Mouse (Mus musculus): ENCODE measurements around the gene Nudc. TPM values are rescaled to one million over a fixed set of nuclear protein-coding genes. Genes with fewer than 3 reads are reported as not detected.

Gene Nudc
- total RNA-seq (2014; rRNA removed) (115 and 119 TPM in 2 replicates), polyA plus RNA-seq (2015; fragmentation: Nextera tagmentation; extraction: Ambion mirVana) (217 and 262 TPM in 2 replicates)

GRCm38 (mm10) chr4:133545272-133546231, at the start of gene Nudc:
Nudc (minus strand) TSS chr4:133545996.
- TF ChIP-seq CTCF (IDR thresholded peaks at IDR 0.05; ENCODE audit: low read depth): 0 out of 2 replicates have a peak, but pooled peaks have one; percentile 5
- DNase-seq: peak; percentile 96
- Histone ChIP-seq H3K27ac (ENCODE audit: low read depth, low read length) (peak within 1 kb of the TSS; percentile 74), H3K4me2 (ENCODE audit: low read depth) (peak within 1 kb of the TSS; percentile 64), H3K4me1 (ENCODE audit: insufficient read depth) (peaks cover 3% of the 10 kb centered on the region; the same call in 1 of the 2 replicates), H3K9ac (peak within 1 kb of the TSS; percentile 69), H3K36me3 (ENCODE audit: insufficient read depth) (peaks cover 7% of the 10 kb centered on the region), H3K9me3 (ENCODE audit: low read length) (no peaks in the 10 kb centered on the region), H3K4me3 (ENCODE audit: low read depth, low read length) (peak within 1 kb of the TSS; percentile 79), H3K27me3 (ENCODE audit: insufficient read depth, low read length) (no peaks in the 10 kb centered on the region)
- peak; percentile 99 for ATAC-seq
- 1% methylated on average over 68 of the region's 77 CpGs for WGBS

GRCm38 (mm10) chr4:133595538-133595937, 49.7 kb upstream of the Nudc start:
- WGBS: 80% methylated on average over 7 of the region's 7 CpGs
- Histone ChIP-seq H3K4me3 (ENCODE audit: low read depth, low read length) (no peak overlapping the region), H3K4me1 (ENCODE audit: insufficient read depth) (no peaks in the 10 kb centered on the region), H3K4me2 (ENCODE audit: low read depth) (no peak overlapping the region), H3K27ac (ENCODE audit: low read depth, low read length) (no peak overlapping the region), H3K9me3 (ENCODE audit: low read length) (no peaks in the 10 kb centered on the region), H3K36me3 (ENCODE audit: insufficient read depth) (peaks cover 12% of the 10 kb centered on the region), H3K27me3 (ENCODE audit: insufficient read depth, low read length) (peaks cover 22% of the 10 kb centered on the region), H3K9ac (no peak overlapping the region)
- no peak for TF ChIP-seq CTCF (IDR thresholded peaks at IDR 0.05; ENCODE audit: low read depth)
- DNase-seq (no peak), ATAC-seq (no peak)

DNA sequence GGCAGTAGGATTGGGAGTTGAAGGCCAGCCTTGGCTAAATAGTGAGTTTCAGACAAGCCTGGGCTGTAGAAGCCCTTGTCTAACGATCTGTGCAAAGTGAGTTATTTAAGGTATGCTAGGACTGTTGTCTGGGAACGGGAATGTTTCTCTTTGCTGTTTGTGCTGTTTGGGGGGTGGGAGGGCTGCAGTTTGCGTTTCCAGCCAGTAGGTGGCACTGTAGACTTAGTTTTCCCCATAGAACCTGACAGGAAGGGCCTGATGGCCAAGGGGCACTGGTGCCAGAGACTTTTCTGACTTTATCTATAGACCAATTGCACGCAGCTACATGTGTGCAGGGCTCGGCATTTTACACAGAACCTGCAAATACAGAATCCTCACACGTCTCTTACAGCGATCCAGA, 46.8 kb upstream of the Nudc start:
- peak; percentile 61 for ATAC-seq

DNA sequence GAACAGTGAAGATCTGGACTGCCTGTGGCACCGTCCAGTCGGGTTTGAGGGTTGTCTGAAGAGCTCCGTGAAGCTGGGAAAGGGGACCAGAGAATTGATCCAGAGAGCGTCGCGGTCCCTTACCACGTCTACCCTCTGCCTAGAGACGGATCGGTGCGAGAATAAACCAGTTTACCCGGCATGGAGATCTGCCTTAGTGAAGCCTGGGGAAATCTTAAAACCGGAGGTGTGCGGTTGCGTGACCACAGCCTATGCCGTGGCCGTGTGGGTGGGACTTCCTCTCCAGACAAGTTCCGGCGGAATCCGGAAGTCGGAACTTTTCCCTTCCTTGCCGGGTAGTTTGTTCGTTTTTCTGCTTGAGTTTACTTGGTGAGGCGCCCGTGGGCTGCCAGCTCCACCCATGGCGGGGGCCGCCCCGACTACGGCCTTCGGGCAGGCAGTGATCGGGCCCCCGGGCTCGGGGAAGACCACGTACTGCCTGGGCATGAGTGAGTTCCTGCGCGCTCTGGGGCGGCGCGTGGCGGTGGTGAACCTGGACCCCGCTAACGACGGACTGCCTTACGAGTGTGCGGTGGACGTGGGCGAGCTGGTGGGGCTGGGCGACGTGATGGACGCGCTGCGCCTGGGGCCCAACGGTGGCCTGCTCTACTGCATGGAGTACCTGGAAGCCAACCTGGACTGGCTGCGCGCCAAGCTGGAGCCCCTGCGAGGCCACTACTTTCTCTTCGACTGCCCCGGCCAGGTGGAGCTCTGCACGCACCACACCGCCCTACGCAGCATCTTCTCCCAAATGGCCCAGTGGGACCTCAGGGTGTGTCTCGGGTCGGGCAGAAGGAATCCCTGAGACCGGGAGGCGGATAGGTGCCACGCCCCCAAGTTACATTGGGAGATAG, 38.5 kb upstream of the Nudc start, which contains the start of gene Gpn2:
TSS of gene Gpn2 (plus strand) at position 304 of the 893 bp plus-strand sequence.
- H3K9ac ChIP-seq: peak within 1 kb of the TSS; percentile 88
- no peaks in the 10 kb centered on the region for H3K9me3 ChIP-seq (ENCODE audit: low read length)
- no peaks in the 10 kb centered on the region for H3K27me3 ChIP-seq (ENCODE audit: insufficient read depth, low read length)
- H3K4me3 ChIP-seq (ENCODE audit: low read depth, low read length): peak within 1 kb of the TSS; percentile 79
- ATAC-seq (peak; percentile 98), DNase-seq (peak; percentile 86)
- WGBS: 5% methylated on average over 65 of the region's 65 CpGs
- peaks cover 42% of the 10 kb centered on the region for H3K36me3 ChIP-seq (ENCODE audit: insufficient read depth)
- H3K27ac ChIP-seq (ENCODE audit: low read depth, low read length): peak within 1 kb of the TSS; percentile 89
- TF ChIP-seq CTCF (IDR thresholded peaks at IDR 0.05; ENCODE audit: low read depth): no peak
- peaks cover 5% of the 10 kb centered on the region for H3K4me1 ChIP-seq (ENCODE audit: insufficient read depth)
- H3K4me2 ChIP-seq (ENCODE audit: low read depth): peak within 1 kb of the TSS; percentile 99

More for the DNA sequence above, 46.8 kb upstream of the Nudc start:
- H3K27ac ChIP-seq (ENCODE audit: low read depth, low read length): no peak overlapping the region
- no peaks in the 10 kb centered on the region for H3K27me3 ChIP-seq (ENCODE audit: insufficient read depth, low read length)
- peak; percentile 97 for TF ChIP-seq CTCF (IDR thresholded peaks at IDR 0.05; ENCODE audit: low read depth)
- DNase-seq: peak; percentile 82
- H3K4me2 ChIP-seq (ENCODE audit: low read depth): no peak overlapping the region
- no peak overlapping the region for H3K4me3 ChIP-seq (ENCODE audit: low read depth, low read length)
- peaks cover 39% of the 10 kb centered on the region for H3K36me3 ChIP-seq (ENCODE audit: insufficient read depth)
- no peak overlapping the region for H3K9ac ChIP-seq
- H3K4me1 ChIP-seq (ENCODE audit: insufficient read depth): no peaks in the 10 kb centered on the region
- WGBS: 33% methylated on average over 7 of the region's 7 CpGs
- H3K9me3 ChIP-seq (ENCODE audit: low read length): no peaks in the 10 kb centered on the region

DNA sequence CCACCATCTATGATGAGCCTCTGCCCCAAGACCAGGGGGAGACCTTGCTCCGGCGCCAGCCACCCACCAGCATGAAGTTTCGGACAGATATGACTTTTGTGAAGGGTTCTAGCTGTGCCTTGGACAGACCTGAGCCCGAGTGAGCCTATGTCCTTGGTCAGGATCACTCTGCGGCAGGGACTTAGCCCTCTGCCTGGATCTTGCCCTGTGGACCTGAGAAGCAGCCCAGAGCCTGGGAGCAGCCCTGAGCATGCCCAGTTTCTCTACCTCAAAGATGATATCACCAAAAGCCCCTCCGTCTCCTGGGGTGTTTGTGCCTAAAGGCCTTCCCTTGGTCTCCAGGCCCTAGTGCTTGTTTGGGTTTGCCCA, 37.9 kb upstream of the Nudc start:
- 69% methylated on average over 6 of the region's 6 CpGs for WGBS
- TF ChIP-seq CTCF (IDR thresholded peaks at IDR 0.05; ENCODE audit: low read depth): no peak
- peaks cover 44% of the 10 kb centered on the region for H3K36me3 ChIP-seq (ENCODE audit: insufficient read depth)
- H3K4me2 ChIP-seq (ENCODE audit: low read depth): peak overlapping the region; percentile 99
- no peak for ATAC-seq
- peaks cover 5% of the 10 kb centered on the region for H3K4me1 ChIP-seq (ENCODE audit: insufficient read depth)
- peak overlapping the region; percentile 89 for H3K27ac ChIP-seq (ENCODE audit: low read depth, low read length)
- DNase-seq: no peak
- H3K27me3 ChIP-seq (ENCODE audit: insufficient read depth, low read length): no peaks in the 10 kb centered on the region
- H3K9ac ChIP-seq: peak overlapping the region; percentile 88
- peak overlapping the region; percentile 79 for H3K4me3 ChIP-seq (ENCODE audit: low read depth, low read length)
- no peaks in the 10 kb centered on the region for H3K9me3 ChIP-seq (ENCODE audit: low read length)

DNA sequence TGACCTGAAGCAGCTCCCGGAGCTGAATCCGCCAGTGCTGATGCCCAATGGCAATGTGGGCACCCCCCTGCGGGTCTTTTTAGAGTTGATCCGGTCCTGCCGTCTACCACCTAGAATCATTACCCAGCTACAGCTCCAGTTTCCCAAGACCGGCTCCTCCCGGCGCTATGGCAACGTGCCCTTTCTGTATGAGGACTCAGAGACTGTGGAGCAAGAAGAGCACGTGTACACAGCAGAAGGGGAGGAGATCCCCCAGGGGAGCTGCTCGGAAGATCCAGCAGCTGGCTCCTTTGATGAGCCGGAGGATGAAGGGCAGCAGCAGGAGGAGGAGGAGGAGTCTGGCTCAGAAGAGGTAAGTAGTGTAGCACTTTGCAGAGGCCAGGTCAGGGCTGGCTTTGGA, 32.2 kb upstream of the Nudc start:
- no peak for DNase-seq

More for the DNA sequence above, 32.2 kb upstream of the Nudc start:
- Histone ChIP-seq H3K9ac (no peak overlapping the region), H3K27ac (ENCODE audit: low read depth, low read length) (no peak overlapping the region), H3K9me3 (ENCODE audit: low read length) (no peaks in the 10 kb centered on the region), H3K27me3 (ENCODE audit: insufficient read depth, low read length) (no peaks in the 10 kb centered on the region), H3K4me1 (ENCODE audit: insufficient read depth) (no peaks in the 10 kb centered on the region), H3K36me3 (ENCODE audit: insufficient read depth) (peaks cover 44% of the 10 kb centered on the region), H3K4me2 (ENCODE audit: low read depth) (no peak overlapping the region), H3K4me3 (ENCODE audit: low read depth, low read length) (no peak overlapping the region)
- WGBS: 75% methylated on average over 12 of the region's 12 CpGs
- TF ChIP-seq CTCF (IDR thresholded peaks at IDR 0.05; ENCODE audit: low read depth): no peak
- ATAC-seq: no peak
